Mouse (Mus musculus) 3T3-L1 (cell line): ENCODE measurements around the gene Galk2.
A peak's percentile ranks its signal among the peaks of the same experiment; 100 is the strongest.

Experiments
- DNase-seq: peaks from one replicate; pipeline ENCODE4 v3.0.0-alpha.2; 2015; ENCODE audit warnings: low read depth, low spot score

The Galk2 gene

GRCm38 (mm10) chr2:125900797-125901410, 42.0 kb downstream of the Galk2 start:
- DNase-seq: peak; percentile 80

- DNase-seq: peak; percentile 40
Measured at GRCm38 (mm10) chr2:125901426-125901825, 42.5 kb downstream of the Galk2 start.

GRCm38 (mm10) chr2:125906407-125907066, 47.6 kb downstream of the Galk2 start:
- no peak for DNase-seq

GRCm38 (mm10) chr2:125907580-125908255, 48.8 kb downstream of the Galk2 start:
- DNase-seq: no peak

- DNase-seq: peak; percentile 62
Measured at GRCm38 (mm10) chr2:125914167-125914566, 55.3 kb downstream of the Galk2 start.

GRCm38 (mm10) chr2:125914713-125915112, 55.8 kb downstream of the Galk2 start:
- no peak for DNase-seq

GRCm38 (mm10) chr2:125916652-125917296, 57.9 kb downstream of the Galk2 start:
- no peak for DNase-seq

- DNase-seq: no peak
Measured at GRCm38 (mm10) chr2:125917297-125917679, 58.4 kb downstream of the Galk2 start.

GRCm38 (mm10) chr2:125921273-125921672, 62.4 kb downstream of the Galk2 start:
- no peak for DNase-seq

- DNase-seq: peak; percentile 58
Measured at GRCm38 (mm10) chr2:125922149-125922548, 63.2 kb downstream of the Galk2 start.

GRCm38 (mm10) chr2:125922877-125923276, 64.0 kb downstream of the Galk2 start:
- DNase-seq: peak; percentile 97

GRCm38 (mm10) chr2:125923346-125923745, 64.4 kb downstream of the Galk2 start:
- peak; percentile 69 for DNase-seq

- DNase-seq: no peak
Measured at GRCm38 (mm10) chr2:125924554-125924953, 65.6 kb downstream of the Galk2 start.

- DNase-seq: peak; percentile 79
Measured at GRCm38 (mm10) chr2:125925081-125925480, 66.2 kb downstream of the Galk2 start.

GRCm38 (mm10) chr2:125929396-125929795, 70.5 kb downstream of the Galk2 start:
- peak; percentile 56 for DNase-seq

GRCm38 (mm10) chr2:125929872-125930271, 71.0 kb downstream of the Galk2 start:
- peak; percentile 99 for DNase-seq

GRCm38 (mm10) chr2:125931193-125931592, 72.3 kb downstream of the Galk2 start:
- DNase-seq: no peak

- peak; percentile 91 for DNase-seq
Measured at GRCm38 (mm10) chr2:125932734-125933133, 73.8 kb downstream of the Galk2 start.

GRCm38 (mm10) chr2:125933977-125934376, 75.1 kb downstream of the Galk2 start:
- DNase-seq: peak; percentile 91

GRCm38 (mm10) chr2:125936396-125936795, 77.5 kb downstream of the Galk2 start:
- peak; percentile 41 for DNase-seq

GRCm38 (mm10) chr2:125938993-125939642, 80.2 kb downstream of the Galk2 start:
- peak; percentile 96 for DNase-seq
